Mouse (Mus musculus): ENCODE measurements around the gene Med13. TPM values are rescaled to one million over a fixed set of nuclear protein-coding genes. Genes with fewer than 3 reads are reported as not detected.
A peak's percentile ranks its signal among the peaks of the same experiment; 100 is the strongest.
"Not testable (repeated sequence)": the region's sequence is repeated elsewhere in the genome, so short reads cannot be mapped to it uniquely, and the experiment has no call there.

The Med13 gene
- polyA plus RNA-seq, 1 experiment from 2014 or later: 8.2 TPM

GRCm38 (mm10) chr11:86347387-86348122 is 9.8 kb downstream of the Med13 start:
- 84% methylated on average over 5 of the region's 5 CpGs for WGBS
- Histone ChIP-seq H3K9ac (no peak overlapping the region), H3K36me3 (peaks cover 14% of the 10 kb centered on the region; the same call in 1 of the 2 replicates), H3K4me3 (no peak overlapping the region), H3K4me2 (no peak overlapping the region), H3K4me1 (replicated peaks) (peaks cover 20% of the 10 kb centered on the region), H3K27me3 (no peaks in the 10 kb centered on the region), H3K27ac (replicated peaks) (no peak overlapping the region), H3K9me3 (no peaks in the 10 kb centered on the region)
- ATAC-seq (ENCODE audit: low read depth): no peak

- Histone ChIP-seq H3K4me1 (replicated peaks) (peaks cover 12% of the 10 kb centered on the region), H3K9ac (no peak overlapping the region), H3K9me3 (no peaks in the 10 kb centered on the region), H3K27me3 (no peaks in the 10 kb centered on the region), H3K36me3 (peaks cover 19% of the 10 kb centered on the region), H3K4me3 (no peak overlapping the region), H3K4me2 (no peak overlapping the region), H3K27ac (replicated peaks) (no peak overlapping the region)
- ATAC-seq (ENCODE audit: low read depth): no peak
- 91% methylated on average over 3 of the region's 3 CpGs for WGBS
Observed at GRCm38 (mm10) chr11:86346525-86346924, 10.9 kb downstream of the Med13 start.

GRCm38 (mm10) chr11:86344940-86345339 is 12.5 kb downstream of the Med13 start:
- H3K27ac ChIP-seq (replicated peaks); H3K4me3 ChIP-seq; H3K9ac ChIP-seq; H3K4me1 ChIP-seq (replicated peaks); ATAC-seq (ENCODE audit: low read depth); H3K4me2 ChIP-seq; H3K27me3 ChIP-seq; H3K9me3 ChIP-seq: not testable (repeated sequence)
- 79% methylated on average over 1 of the region's 1 CpGs for WGBS
- peaks cover 24% of the 10 kb centered on the region for H3K36me3 ChIP-seq

- Histone ChIP-seq H3K9ac (no peak overlapping the region), H3K9me3 (no peaks in the 10 kb centered on the region), H3K4me3 (no peak overlapping the region), H3K4me1 (replicated peaks) (no peaks in the 10 kb centered on the region), H3K36me3 (peaks cover 38% of the 10 kb centered on the region), H3K27ac (replicated peaks) (no peak overlapping the region), H3K27me3 (no peaks in the 10 kb centered on the region), H3K4me2 (no peak overlapping the region)
- 90% methylated on average over 5 of the region's 5 CpGs for WGBS
- no peak for ATAC-seq (ENCODE audit: low read depth)
Observed at GRCm38 (mm10) chr11:86324251-86324650, 33.2 kb downstream of the Med13 start.

GRCm38 (mm10) chr11:86314992-86315391 is 42.4 kb downstream of the Med13 start:
- peaks cover 27% of the 10 kb centered on the region for H3K36me3 ChIP-seq
- H3K27ac ChIP-seq (replicated peaks); H3K9me3 ChIP-seq; H3K4me3 ChIP-seq; H3K27me3 ChIP-seq; H3K4me2 ChIP-seq; H3K4me1 ChIP-seq (replicated peaks); ATAC-seq (ENCODE audit: low read depth); H3K9ac ChIP-seq: not testable (repeated sequence)
- 94% methylated on average over 3 of the region's 3 CpGs for WGBS

- no peak for ATAC-seq (ENCODE audit: low read depth)
- Histone ChIP-seq H3K9ac (no peak overlapping the region), H3K36me3 (peaks cover 22% of the 10 kb centered on the region), H3K27ac (replicated peaks) (no peak overlapping the region), H3K9me3 (no peaks in the 10 kb centered on the region), H3K4me2 (no peak overlapping the region), H3K4me1 (replicated peaks) (no peaks in the 10 kb centered on the region), H3K27me3 (no peaks in the 10 kb centered on the region), H3K4me3 (no peak overlapping the region)
- WGBS: 78% methylated on average over 6 of the region's 6 CpGs
Observed at GRCm38 (mm10) chr11:86310280-86310679, 47.1 kb downstream of the Med13 start.

GRCm38 (mm10) chr11:86292201-86292600 is 65.2 kb downstream of the Med13 start:
- not testable (repeated sequence) for H3K27me3 ChIP-seq; H3K4me2 ChIP-seq; H3K9me3 ChIP-seq; H3K9ac ChIP-seq; ATAC-seq (ENCODE audit: low read depth); H3K4me3 ChIP-seq; H3K27ac ChIP-seq (replicated peaks); H3K4me1 ChIP-seq (replicated peaks)
- WGBS: 92% methylated on average over 10 of the region's 10 CpGs
- H3K36me3 ChIP-seq: peaks cover 33% of the 10 kb centered on the region

GRCm38 (mm10) chr11:86291714-86292113 is 65.7 kb downstream of the Med13 start:
- Histone ChIP-seq H3K9me3 (no peaks in the 10 kb centered on the region), H3K27ac (replicated peaks) (no peak overlapping the region), H3K4me1 (replicated peaks) (no peaks in the 10 kb centered on the region), H3K27me3 (no peaks in the 10 kb centered on the region), H3K9ac (no peak overlapping the region), H3K4me3 (no peak overlapping the region), H3K4me2 (no peak overlapping the region), H3K36me3 (peaks cover 29% of the 10 kb centered on the region)
- no peak for ATAC-seq (ENCODE audit: low read depth)
- 87% methylated on average over 6 of the region's 6 CpGs for WGBS

GRCm38 (mm10) chr11:86285729-86286128 is 71.7 kb downstream of the Med13 start:
- Histone ChIP-seq H3K4me3 (no peak overlapping the region), H3K27me3 (no peaks in the 10 kb centered on the region), H3K4me2 (no peak overlapping the region), H3K9ac (no peak overlapping the region), H3K27ac (replicated peaks) (no peak overlapping the region), H3K9me3 (no peaks in the 10 kb centered on the region), H3K4me1 (replicated peaks) (no peaks in the 10 kb centered on the region), H3K36me3 (peaks cover 77% of the 10 kb centered on the region)
- ATAC-seq (ENCODE audit: low read depth): no peak
- WGBS: 97% methylated on average over 8 of the region's 8 CpGs

- no peaks in the 10 kb centered on the region for H3K27me3 ChIP-seq
- no peaks in the 10 kb centered on the region for H3K4me1 ChIP-seq (replicated peaks)
- H3K4me2 ChIP-seq: no peak overlapping the region
- H3K27ac ChIP-seq (replicated peaks): no peak overlapping the region
- 97% methylated on average over 6 of the region's 6 CpGs for WGBS
- no peak overlapping the region for H3K9ac ChIP-seq
- no peak overlapping the region for H3K4me3 ChIP-seq
- no peaks in the 10 kb centered on the region for H3K9me3 ChIP-seq
- H3K36me3 ChIP-seq: peaks cover 83% of the 10 kb centered on the region
- no peak for ATAC-seq (ENCODE audit: low read depth)
Observed at GRCm38 (mm10) chr11:86278442-86279102, 78.8 kb downstream of the Med13 start.

- H3K27me3 ChIP-seq: no peaks in the 10 kb centered on the region
- peak within 1 kb of the TSS; percentile 82 for H3K4me2 ChIP-seq
- H3K9ac ChIP-seq: peak within 1 kb of the TSS; percentile 91
- ATAC-seq (ENCODE audit: low read depth): peak; percentile 94
- no peaks in the 10 kb centered on the region for H3K9me3 ChIP-seq
- H3K36me3 ChIP-seq: peaks cover 9% of the 10 kb centered on the region
- WGBS: 9% methylated on average over 32 of the region's 32 CpGs
- H3K4me1 ChIP-seq (replicated peaks): peaks cover 17% of the 10 kb centered on the region
- H3K4me3 ChIP-seq: peak within 1 kb of the TSS; percentile 76
- H3K27ac ChIP-seq (replicated peaks): peak within 1 kb of the TSS; percentile 86
Observed at GRCm38 (mm10) chr11:86257460-86258076, 99.8 kb downstream of the Med13 start, which contains the start of gene Ints2. Gene Ints2, minus strand, starts transcription at chr11:86257575.

GRCm38 (mm10) chr11:86257054-86257453 is 100.3 kb downstream of the Med13 start:
- Histone ChIP-seq H3K27me3 (no peaks in the 10 kb centered on the region), H3K4me1 (replicated peaks) (peaks cover 17% of the 10 kb centered on the region), H3K4me2 (peak overlapping the region; percentile 82), H3K9me3 (no peaks in the 10 kb centered on the region), H3K27ac (replicated peaks) (peak overlapping the region; percentile 86), H3K9ac (peak overlapping the region; percentile 91), H3K36me3 (peaks cover 14% of the 10 kb centered on the region), H3K4me3 (peak overlapping the region; percentile 76)
- peak; percentile 58 for ATAC-seq (ENCODE audit: low read depth)
- under 1% methylated on average over 22 of the region's 22 CpGs for WGBS
